Mouse (Mus musculus): Measurements from ENCODE around the gene Usp9y. TPM values are rescaled to one million over a fixed set of nuclear protein-coding genes. Genes with fewer than 3 reads are reported as not detected.

Gene Usp9y
- total RNA-seq (2021) = not detected
- long read RNA-seq, experiment 1 = 0 reads
- long read RNA-seq, experiment 2 = 0 reads

DNA sequence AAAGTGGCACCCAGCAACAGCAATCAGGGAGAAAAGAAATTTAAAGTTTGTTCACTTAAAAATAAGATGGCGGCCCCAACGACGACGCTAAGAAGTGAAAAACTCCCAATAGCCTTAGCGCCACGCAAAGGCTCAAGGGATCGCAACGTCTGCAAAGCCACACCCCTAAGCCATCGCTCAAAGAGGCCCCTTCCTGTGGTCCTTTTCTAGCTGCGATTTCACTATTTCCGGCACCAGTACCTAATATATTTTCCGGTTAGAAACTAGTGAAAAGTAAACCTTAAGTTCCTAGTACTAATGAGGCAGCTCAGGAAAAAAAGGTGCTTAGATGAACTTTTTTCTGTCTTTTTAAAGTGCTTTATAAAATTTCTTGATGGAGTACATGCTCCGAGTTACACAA, at the start of gene Usp9y:
Gene Usp9y, minus strand, starts transcription at position 101 of the 400 bp plus-strand sequence.
- DNase-seq (ENCODE audit: low spot score in 2 of 2) = no peak

- no peak for DNase-seq (ENCODE audit: low spot score in 2 of 2)
Measured at GRCm38 (mm10) chrY:1293708-1294107, 165.9 kb downstream of the Usp9y start.

DNA sequence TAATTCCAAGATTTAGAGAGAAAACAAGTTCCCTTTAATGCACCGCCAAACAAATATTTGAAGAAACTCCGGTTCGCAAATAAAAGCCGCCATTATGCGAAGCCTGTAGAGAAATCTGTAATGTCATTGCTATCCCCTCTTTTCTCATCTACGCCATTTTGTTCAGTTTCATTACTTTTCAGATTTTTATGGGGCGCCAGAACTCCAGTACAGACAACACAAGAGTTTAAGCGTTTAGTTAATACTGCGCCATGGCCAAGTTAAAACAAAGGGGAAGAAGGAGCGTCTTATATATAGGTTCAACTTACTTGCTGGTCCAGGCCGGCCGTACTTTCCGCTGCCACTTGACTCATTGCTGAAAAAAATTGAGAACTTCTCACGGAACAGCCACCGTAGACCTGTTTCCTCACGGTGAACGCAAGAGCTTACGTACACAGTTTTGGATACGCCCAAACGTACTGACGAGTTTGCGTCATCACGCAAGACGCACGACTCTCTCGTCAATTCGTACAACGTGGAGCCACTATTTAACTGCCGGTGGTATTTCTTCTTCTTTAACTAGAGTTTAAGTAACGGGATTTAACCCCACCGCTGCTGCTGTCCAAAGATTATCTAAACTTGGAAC, 173.3 kb downstream of the Usp9y start, which contains the start of gene Ddx3y:
Gene Ddx3y, minus strand, starts transcription at position 459 of the 625 bp plus-strand sequence.
- DNase-seq (ENCODE audit: low spot score in 2 of 2) = peak in 1 of 2 experiments; percentile 32

DNA sequence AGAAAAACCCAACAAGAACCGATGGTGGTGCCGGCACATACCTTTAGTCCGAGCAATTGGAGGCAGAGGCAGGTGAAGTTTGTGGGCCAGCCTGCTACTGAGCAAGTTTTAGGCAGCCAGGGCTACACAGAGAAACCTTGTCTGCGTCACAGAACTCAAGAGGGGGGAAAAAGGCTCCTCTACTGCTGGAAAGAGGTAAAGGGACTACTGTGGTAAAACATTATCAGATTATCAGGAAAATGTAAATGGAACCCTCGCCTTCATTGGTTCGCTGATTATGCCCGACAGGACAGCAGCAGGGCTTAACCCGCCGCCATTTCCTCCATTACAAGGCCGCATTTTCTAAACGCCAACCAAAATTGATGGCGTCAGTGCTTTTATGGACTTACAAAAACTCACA, 173.8 kb downstream of the Usp9y start:
- DNase-seq (ENCODE audit: low spot score in 2 of 2) = no peak

Other genes starting within 250 kb of the Usp9y start
- gene Uty, start 214.0 kb downstream of the Usp9y start, total RNA-seq (2021) = 10 to 100 TPM in 1 of 2 experiments, not detected in 1; 43.4 TPM
- gene Ddx3y, start 173.2 kb downstream of the Usp9y start, total RNA-seq (2021) = 10 to 100 TPM in 1 of 2 experiments, not detected in 1; 85.6 TPM